Mouse (Mus musculus) megakaryocyte, adult 5-6 weeks (primary cell): Measurements from ENCODE around the gene Golga1. TPM values are rescaled to one million over a fixed set of nuclear protein-coding genes. Genes with fewer than 3 reads are reported as not detected.

ENCODE experiments used
- ATAC-seq: 2 replicates; pipeline ENCODE4 v1.8.0; 2016; ENCODE audit warnings: mild to moderate bottlenecking, inconsistent platforms; ENCODE audit not compliant: poor library complexity, severe bottlenecking
- total RNA-seq, 2 experiments: library from RNA; stranded (forward) in 1 of 2; stranded (reverse) in 1 of 2; fragments of 153-499, 151-499 nt in 1 of 2; fragments of 221-1000, 200-1000 nt in 1 of 2; gene quantifications; 2 replicates each; pipeline versions ENCODE4 v1.2.3 to v1.2.4; 2015 to 2017

Golga1 gene
- total RNA-seq, 2 experiments from 2014 or later, result 11.8 to 24.6 TPM

GRCm38 (mm10) chr2:39007865-39008264 is 57.5 kb downstream of the Golga1 start:
- peak; percentile 74 for ATAC-seq

GRCm38 (mm10) chr2:39006149-39006730 is 59.1 kb downstream of the Golga1 start:
- ATAC-seq, result no peak

- ATAC-seq, result 0 out of 2 replicates have a peak, but pooled peaks have one; percentile 2
These were observed 59.7 kb downstream of the Golga1 start, which contains the start of gene Rpl35 for GRCm38 (mm10) chr2:39005574-39006079. TSS of gene Rpl35 (minus strand) at chr2:39005624.

GRCm38 (mm10) chr2:39004880-39005435 is 60.4 kb downstream of the Golga1 start, which contains the start of gene Arpc5l:
TSS of gene Arpc5l (plus strand) at chr2:39005348.
- ATAC-seq, result peak; percentile 80

GRCm38 (mm10) chr2:39004372-39004771 is 61.0 kb downstream of the Golga1 start:
- ATAC-seq, result peak; percentile 1; the same call in 1 of the 2 replicates

- no peak for ATAC-seq
These were observed 61.8 kb downstream of the Golga1 start for GRCm38 (mm10) chr2:39003512-39003911.

- no peak for ATAC-seq
These were observed 62.2 kb downstream of the Golga1 start for GRCm38 (mm10) chr2:39003106-39003505.

- ATAC-seq, result no peak
These were observed 63.5 kb downstream of the Golga1 start for GRCm38 (mm10) chr2:39001866-39002265.

GRCm38 (mm10) chr2:39000587-39000919 is 64.8 kb downstream of the Golga1 start:
- ATAC-seq, result no peak

- no peak for ATAC-seq
These were observed 65.3 kb downstream of the Golga1 start for GRCm38 (mm10) chr2:38999910-39000586.

- ATAC-seq, result no peak
These were observed 66.0 kb downstream of the Golga1 start for GRCm38 (mm10) chr2:38999381-38999780.

- peak; percentile 94 for ATAC-seq
These were observed 67.7 kb downstream of the Golga1 start, which contains the start of gene Wdr38 for GRCm38 (mm10) chr2:38997386-38998374. TSS of gene Wdr38 (plus strand) at chr2:38997476.

GRCm38 (mm10) chr2:38992452-38992851 is 72.9 kb downstream of the Golga1 start:
- ATAC-seq, result no peak

GRCm38 (mm10) chr2:38992004-38992403 is 73.3 kb downstream of the Golga1 start:
- no peak for ATAC-seq

- peak; percentile 51 for ATAC-seq
These were observed 76.4 kb downstream of the Golga1 start for GRCm38 (mm10) chr2:38988929-38989328.

GRCm38 (mm10) chr2:38987803-38988510 is 77.4 kb downstream of the Golga1 start:
- ATAC-seq, result peak; percentile 34; the same call in 1 of the 2 replicates

GRCm38 (mm10) chr2:38987371-38987770 is 78.0 kb downstream of the Golga1 start:
- no peak for ATAC-seq

GRCm38 (mm10) chr2:38986580-38986979 is 78.8 kb downstream of the Golga1 start:
- no peak for ATAC-seq

GRCm38 (mm10) chr2:38983456-38983855 is 81.9 kb downstream of the Golga1 start:
- no peak for ATAC-seq

- no peak for ATAC-seq
These were observed 87.5 kb downstream of the Golga1 start for GRCm38 (mm10) chr2:38977837-38978236.
